Mouse (Mus musculus): ENCODE results near the gene Hs3st3a1. TPM values are rescaled to one million over a fixed set of nuclear protein-coding genes. Genes with fewer than 3 reads are reported as not detected.

The Hs3st3a1 gene
- polyA plus RNA-seq, 1 experiment = 1.8 TPM

DNA sequence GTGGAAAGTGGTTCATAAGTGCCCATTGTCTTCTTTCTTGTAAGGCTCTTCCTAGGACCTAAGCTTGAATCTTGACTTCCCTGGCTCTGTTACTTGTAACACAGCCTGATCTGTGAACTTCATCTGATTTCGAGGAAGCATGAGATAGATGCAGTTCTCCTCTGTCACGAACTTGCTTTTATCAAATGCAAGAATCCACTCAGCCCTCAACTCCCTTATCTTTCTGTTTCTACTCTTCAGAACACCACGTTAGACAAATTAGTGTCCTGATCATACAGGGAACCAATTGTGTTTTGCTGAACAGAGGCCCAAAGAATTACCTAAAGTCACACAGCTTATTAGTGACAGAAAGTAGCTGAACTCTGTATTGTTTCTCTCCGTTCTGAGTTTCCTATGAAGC lies 77.2 kb downstream of the Hs3st3a1 start:
- no peak overlapping the region for H3K4me2 ChIP-seq (ENCODE audit: low read depth)
- TF ChIP-seq E2F4 (IDR thresholded peaks at IDR 0.05; ENCODE audit: insufficient read depth) (no peak), REST (IDR thresholded peaks at IDR 0.05; ENCODE audit: insufficient read depth, insufficient read length) (no peak), MAX (IDR thresholded peaks at IDR 0.05; ENCODE audit: low read depth) (no peak), USF1 (IDR thresholded peaks at IDR 0.05; ENCODE audit: low read depth) (no peak), POLR2A (IDR thresholded peaks at IDR 0.05; ENCODE audit: insufficient read length, low read depth) (no peak), TCF12 (IDR thresholded peaks at IDR 0.05; ENCODE audit: insufficient read depth, poor library complexity, severe bottlenecking) (no peak), TCF3 (IDR thresholded peaks at IDR 0.05; ENCODE audit: insufficient read length, low read depth) (no peak), MYOD1 (IDR thresholded peaks at IDR 0.05; ENCODE audit: control insufficient read depth in 1 of 3, insufficient read length in 2 of 3, low read depth in 2 of 3) (no peak), POLR2AphosphoS2 (IDR thresholded peaks at IDR 0.05; ENCODE audit: insufficient read length, low read depth) (no peak), SRF (IDR thresholded peaks at IDR 0.05; ENCODE audit: control insufficient read depth, insufficient read length, low read depth) (no peak), MYOG (IDR thresholded peaks at IDR 0.05; ENCODE audit: control insufficient read depth in 1 of 3, insufficient read depth in 1 of 3, insufficient read length in 2 of 3, low read depth in 2 of 3) (no peak), CEBPB (IDR thresholded peaks at IDR 0.05; ENCODE audit: insufficient read depth, poor library complexity, severe bottlenecking) (no peak)
- H3K79me2 ChIP-seq (ENCODE audit: control insufficient read depth, insufficient read depth) = no peaks in the 10 kb centered on the region
- H3K27me3 ChIP-seq (ENCODE audit: control insufficient read depth, insufficient read depth, insufficient read length) = no peaks in the 10 kb centered on the region
- H3ac ChIP-seq (ENCODE audit: control insufficient read depth, insufficient read length) = no peak overlapping the region
- no peaks in the 10 kb centered on the region for H3K36me3 ChIP-seq (ENCODE audit: control insufficient read depth, insufficient read depth)
- no peak overlapping the region for H3K4me3 ChIP-seq

DNA sequence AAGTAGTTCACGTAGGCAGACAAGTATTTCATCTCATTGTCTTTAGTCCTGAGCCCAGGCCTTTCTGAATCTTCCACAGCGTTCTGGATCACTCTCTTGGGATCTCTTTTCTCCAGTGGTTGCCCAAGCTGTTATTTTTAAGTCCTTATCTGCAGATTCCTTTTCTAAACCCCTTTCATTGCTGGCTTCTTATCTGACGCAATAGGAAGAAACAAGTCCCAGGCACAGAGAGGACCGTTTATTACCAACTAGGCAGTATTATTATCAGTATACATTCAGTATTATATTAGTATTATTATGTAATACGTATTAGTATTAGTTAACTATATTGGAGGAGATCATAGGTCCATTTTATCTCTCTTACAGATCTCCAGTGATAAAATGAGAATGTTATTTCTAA lies 78.3 kb downstream of the Hs3st3a1 start:
- Histone ChIP-seq H3K36me3 (ENCODE audit: control insufficient read depth, insufficient read depth) (no peaks in the 10 kb centered on the region), H3K4me3 (no peak overlapping the region), H3K4me2 (ENCODE audit: low read depth) (no peak overlapping the region), H3ac (ENCODE audit: control insufficient read depth, insufficient read length) (no peak overlapping the region), H3K79me2 (ENCODE audit: control insufficient read depth, insufficient read depth) (no peaks in the 10 kb centered on the region), H3K27me3 (ENCODE audit: control insufficient read depth, insufficient read depth, insufficient read length) (no peaks in the 10 kb centered on the region)
- no peak for TF ChIP-seq MAX (IDR thresholded peaks at IDR 0.05; ENCODE audit: low read depth)
- no peak for TF ChIP-seq SRF (IDR thresholded peaks at IDR 0.05; ENCODE audit: control insufficient read depth, insufficient read length, low read depth)
- no peak for TF ChIP-seq TCF3 (IDR thresholded peaks at IDR 0.05; ENCODE audit: insufficient read length, low read depth)
- TF ChIP-seq CEBPB (IDR thresholded peaks at IDR 0.05; ENCODE audit: insufficient read depth, poor library complexity, severe bottlenecking) = peak; percentile 73
- TF ChIP-seq TCF12 (IDR thresholded peaks at IDR 0.05; ENCODE audit: insufficient read depth, poor library complexity, severe bottlenecking) = no peak
- no peak for TF ChIP-seq MYOD1 (IDR thresholded peaks at IDR 0.05; ENCODE audit: control insufficient read depth in 1 of 3, insufficient read length in 2 of 3, low read depth in 2 of 3)
- TF ChIP-seq MYOG (IDR thresholded peaks at IDR 0.05; ENCODE audit: control insufficient read depth in 1 of 3, insufficient read depth in 1 of 3, insufficient read length in 2 of 3, low read depth in 2 of 3) = no peak
- TF ChIP-seq POLR2AphosphoS2 (IDR thresholded peaks at IDR 0.05; ENCODE audit: insufficient read length, low read depth) = no peak

DNA sequence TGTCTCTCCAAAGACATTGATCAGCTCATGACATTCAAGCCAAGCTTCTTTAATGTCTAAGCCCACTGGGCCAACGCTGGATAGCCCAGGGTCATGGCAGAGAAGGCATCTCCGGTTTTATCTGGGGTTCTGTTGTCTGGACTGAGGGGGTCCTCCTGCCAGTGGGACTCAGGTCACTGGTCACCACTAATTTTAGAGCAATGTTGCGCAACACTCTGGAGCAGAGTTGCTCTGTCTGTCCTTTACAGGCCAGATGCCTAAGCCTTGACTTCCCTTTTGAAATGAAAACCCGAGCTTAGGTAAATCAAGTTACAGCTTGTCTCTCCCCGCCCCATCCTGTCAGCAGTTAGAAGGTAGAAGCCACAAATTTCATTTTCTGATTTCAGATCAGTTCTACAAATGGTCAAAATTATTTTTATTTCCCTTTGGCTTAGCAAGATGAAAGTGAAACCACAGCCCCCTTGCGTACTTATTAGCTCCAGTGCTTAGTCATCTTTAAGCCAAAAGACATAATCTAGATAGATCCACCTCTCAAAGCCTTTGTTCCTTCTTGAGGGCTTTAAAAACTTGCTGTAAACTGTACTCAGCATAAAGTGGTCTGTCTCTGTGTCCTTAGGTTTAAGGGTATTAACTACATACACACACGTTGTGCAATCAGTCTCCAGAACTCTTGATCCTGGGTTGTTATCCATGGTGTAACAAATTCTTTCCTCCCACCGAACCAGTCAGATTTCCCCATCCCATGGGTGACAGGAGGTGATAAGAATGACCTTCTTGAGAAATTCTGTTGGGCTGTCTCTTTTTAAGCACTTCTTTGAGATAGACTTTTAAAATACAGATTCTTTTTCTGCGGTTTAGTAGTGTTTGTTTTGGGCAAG lies 81.8 kb downstream of the Hs3st3a1 start:
- Histone ChIP-seq H3K27me3 (ENCODE audit: control insufficient read depth, insufficient read depth, insufficient read length) (no peaks in the 10 kb centered on the region), H3K4me2 (ENCODE audit: low read depth) (peak overlapping the region; percentile 16), H3K36me3 (ENCODE audit: control insufficient read depth, insufficient read depth) (no peaks in the 10 kb centered on the region), H3ac (ENCODE audit: control insufficient read depth, insufficient read length) (no peak overlapping the region), H3K79me2 (ENCODE audit: control insufficient read depth, insufficient read depth) (no peaks in the 10 kb centered on the region), H3K4me3 (no peak overlapping the region)
- TF ChIP-seq CEBPB (IDR thresholded peaks at IDR 0.05; ENCODE audit: insufficient read depth, poor library complexity, severe bottlenecking) = peak; percentile 92
- no peak for TF ChIP-seq USF1 (IDR thresholded peaks at IDR 0.05; ENCODE audit: low read depth)

DNA sequence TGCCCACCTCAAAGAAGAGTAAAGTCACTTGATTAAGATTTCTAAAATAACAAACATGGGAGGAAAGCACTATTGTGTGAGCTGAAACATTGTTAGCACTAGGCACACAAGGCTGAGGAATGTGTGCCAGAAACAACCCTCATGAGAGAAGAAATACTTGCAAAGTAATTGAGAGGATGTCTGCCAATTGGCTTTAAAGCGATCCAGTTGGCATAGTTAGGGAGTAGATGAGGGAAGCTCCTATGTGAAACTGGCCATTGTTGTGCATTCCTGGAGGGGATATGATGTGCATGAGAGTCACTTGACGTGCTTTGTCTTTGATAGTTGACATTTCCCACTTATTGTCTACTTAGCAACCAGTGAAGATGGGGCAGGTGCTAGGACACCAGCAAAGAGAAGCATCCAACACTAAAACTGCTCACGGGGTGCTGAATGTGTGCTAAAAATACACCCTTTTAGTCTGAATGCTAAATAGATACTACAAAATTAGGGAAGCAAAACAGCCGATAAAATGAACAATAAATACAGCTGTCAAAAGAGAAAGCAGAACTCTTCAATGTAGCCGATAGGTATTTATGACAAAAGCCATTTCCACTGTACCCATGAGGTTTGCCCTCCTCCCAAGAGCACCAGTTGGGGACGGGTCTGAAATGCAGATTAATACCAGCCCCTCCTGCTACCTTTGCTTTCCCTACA lies 83.2 kb downstream of the Hs3st3a1 start:
- Histone ChIP-seq H3K27me3 (ENCODE audit: control insufficient read depth, insufficient read depth, insufficient read length) (no peaks in the 10 kb centered on the region), H3K4me3 (no peak overlapping the region), H3K4me2 (ENCODE audit: low read depth) (no peak overlapping the region), H3K36me3 (ENCODE audit: control insufficient read depth, insufficient read depth) (no peaks in the 10 kb centered on the region), H3K79me2 (ENCODE audit: control insufficient read depth, insufficient read depth) (no peaks in the 10 kb centered on the region), H3ac (ENCODE audit: control insufficient read depth, insufficient read length) (no peak overlapping the region)
- TF ChIP-seq POLR2A (IDR thresholded peaks at IDR 0.05; ENCODE audit: insufficient read length, low read depth) (no peak), SRF (IDR thresholded peaks at IDR 0.05; ENCODE audit: control insufficient read depth, insufficient read length, low read depth) (no peak), TCF12 (IDR thresholded peaks at IDR 0.05; ENCODE audit: insufficient read depth, poor library complexity, severe bottlenecking) (no peak), E2F4 (IDR thresholded peaks at IDR 0.05; ENCODE audit: insufficient read depth) (no peak), MAX (IDR thresholded peaks at IDR 0.05; ENCODE audit: low read depth) (no peak), POLR2AphosphoS2 (IDR thresholded peaks at IDR 0.05; ENCODE audit: insufficient read length, low read depth) (no peak), USF1 (IDR thresholded peaks at IDR 0.05; ENCODE audit: low read depth) (no peak), CEBPB (IDR thresholded peaks at IDR 0.05; ENCODE audit: insufficient read depth, poor library complexity, severe bottlenecking) (no peak), MYOD1 (IDR thresholded peaks at IDR 0.05; ENCODE audit: control insufficient read depth in 1 of 3, insufficient read length in 2 of 3, low read depth in 2 of 3) (no peak), REST (IDR thresholded peaks at IDR 0.05; ENCODE audit: insufficient read depth, insufficient read length) (no peak), MYOG (IDR thresholded peaks at IDR 0.05; ENCODE audit: control insufficient read depth in 1 of 3, insufficient read depth in 1 of 3, insufficient read length in 2 of 3, low read depth in 2 of 3) (no peak), TCF3 (IDR thresholded peaks at IDR 0.05; ENCODE audit: insufficient read length, low read depth) (no peak)

Measured in myocyte (in vitro differentiated cells).